Mouse (Mus musculus) left cerebral cortex, adult 18-20 months (tissue): Measurements from ENCODE around the gene Gatc. TPM values are rescaled to one million over a fixed set of nuclear protein-coding genes. Genes with fewer than 3 reads are reported as not detected.
"Not testable (repeated sequence)": the region's sequence is repeated elsewhere in the genome, so short reads cannot be mapped to it uniquely, and the experiment has no call there.

Source experiments
- DNase-seq, 2 experiments: peaks; one replicate each; pipeline ENCODE4 v3.0.0; 2021 to 2022; ENCODE audit warnings: low spot score in 2 of 2, mixed read lengths in 1 of 2
- long read RNA-seq, 2 experiments: library from polyadenylated mRNA; stranded (forward); transcript quantifications; one replicate each; pipeline ENCODE4 v2.0.0; 2021
- total RNA-seq, 2 experiments: library from RNA; stranded (reverse); gene quantifications; 2 replicates each; pipeline ENCODE4 v1.2.3; 2021

Gatc gene
- total RNA-seq: 10 to 100 TPM; 18.4 to 20.5 TPM
- long read RNA-seq, experiment 1, transcript Gatc-201 (3 exons, 1,797 nt): major isoform, 29 of 34 reads
- long read RNA-seq, experiment 1, partial matches to known transcripts: 1 of 34 reads
- long read RNA-seq, experiment 1, other reads (novel, unspliced or antisense): 4 of 34 reads
- long read RNA-seq, experiment 2, transcript Gatc-201 (3 exons, 1,797 nt): major isoform, 8 of 9 reads
- long read RNA-seq, experiment 2, partial matches to known transcripts: 1 of 9 reads
- long read RNA-seq, experiment 2, other reads (novel, unspliced or antisense): 0 of 9 reads

DNA sequence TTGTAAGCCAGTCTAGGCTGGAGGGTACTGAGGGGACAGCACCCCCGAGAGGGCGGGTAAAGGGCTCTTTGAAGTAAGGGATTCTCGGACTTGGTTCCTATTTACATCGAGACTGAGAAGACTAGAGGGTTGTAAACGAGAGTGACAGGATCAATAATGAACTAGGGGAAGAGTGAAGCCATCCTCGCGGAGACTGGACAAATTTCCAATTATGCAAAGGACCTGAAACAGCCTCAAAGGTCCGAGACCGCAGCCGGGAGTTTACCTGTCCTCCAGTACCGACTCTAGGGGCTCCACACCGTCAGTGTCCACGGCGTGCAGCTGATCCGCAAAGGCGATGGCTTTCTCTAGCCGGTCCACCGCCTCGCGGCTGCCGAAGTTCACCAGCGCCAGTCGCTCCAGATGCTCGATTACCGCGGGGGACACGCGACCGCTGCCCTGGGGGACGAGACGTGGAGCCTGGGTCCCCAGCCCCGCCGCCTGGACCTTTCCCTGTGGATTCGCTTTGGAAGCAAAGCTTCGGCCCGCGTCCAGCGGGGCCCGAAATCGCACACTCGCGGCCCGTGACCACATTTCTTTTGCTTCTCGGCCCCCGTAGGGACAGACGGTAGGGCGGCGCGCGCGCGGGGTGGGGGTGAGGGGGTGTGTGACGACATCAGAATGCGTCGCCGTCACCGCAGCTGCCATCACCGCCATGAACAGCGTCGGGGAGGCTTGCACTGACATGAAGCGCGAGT, at the start of gene Gatc, which contains the start of gene Triap1:
Gene Gatc, minus strand, starts transcription at position 602 of the 737 bp plus-strand sequence.
Gene Triap1, plus strand, starts transcription at position 649 of the 737 bp plus-strand sequence.
- DNase-seq: peak; percentile 89 to 90

DNA sequence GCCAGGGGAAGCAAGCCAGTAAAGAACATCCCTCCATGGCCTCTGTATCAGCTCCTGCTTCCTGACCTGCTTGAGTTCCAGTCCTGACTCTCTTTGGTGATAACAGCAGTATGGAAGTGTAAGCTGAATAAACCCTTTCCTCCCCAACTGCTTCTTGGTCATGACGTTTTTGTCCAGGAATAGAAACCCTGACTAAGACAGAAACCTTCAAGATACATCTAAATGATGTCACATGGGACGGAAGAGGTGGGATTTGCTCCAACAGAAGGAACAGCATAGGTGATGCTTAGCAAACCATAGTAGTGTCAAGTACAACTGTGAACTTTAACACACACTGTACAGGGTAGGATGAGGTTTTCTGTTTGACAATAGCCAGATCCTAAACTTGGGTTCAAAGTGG, 37.9 kb upstream of the Gatc start:
- not testable (repeated sequence) for DNase-seq

DNA sequence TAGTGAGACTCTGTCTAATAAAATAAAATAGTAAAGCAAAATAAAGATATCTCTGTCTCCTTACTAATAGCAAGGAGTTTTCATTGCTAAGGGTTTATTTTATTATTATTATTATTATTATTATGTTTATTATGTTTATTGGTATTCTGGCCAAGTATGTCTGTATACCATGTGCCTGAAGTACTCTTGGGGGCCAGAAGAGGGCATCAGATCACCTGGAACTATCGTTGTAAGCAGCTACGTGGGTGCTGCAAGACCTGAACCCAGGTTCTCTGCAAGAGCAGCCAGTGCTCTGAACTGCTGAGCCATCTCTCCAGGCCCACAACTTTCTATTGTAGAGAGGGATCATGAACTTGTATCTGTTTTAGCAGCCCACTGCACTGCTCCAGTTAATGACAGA, 34.5 kb upstream of the Gatc start:
- DNase-seq: no peak

DNA sequence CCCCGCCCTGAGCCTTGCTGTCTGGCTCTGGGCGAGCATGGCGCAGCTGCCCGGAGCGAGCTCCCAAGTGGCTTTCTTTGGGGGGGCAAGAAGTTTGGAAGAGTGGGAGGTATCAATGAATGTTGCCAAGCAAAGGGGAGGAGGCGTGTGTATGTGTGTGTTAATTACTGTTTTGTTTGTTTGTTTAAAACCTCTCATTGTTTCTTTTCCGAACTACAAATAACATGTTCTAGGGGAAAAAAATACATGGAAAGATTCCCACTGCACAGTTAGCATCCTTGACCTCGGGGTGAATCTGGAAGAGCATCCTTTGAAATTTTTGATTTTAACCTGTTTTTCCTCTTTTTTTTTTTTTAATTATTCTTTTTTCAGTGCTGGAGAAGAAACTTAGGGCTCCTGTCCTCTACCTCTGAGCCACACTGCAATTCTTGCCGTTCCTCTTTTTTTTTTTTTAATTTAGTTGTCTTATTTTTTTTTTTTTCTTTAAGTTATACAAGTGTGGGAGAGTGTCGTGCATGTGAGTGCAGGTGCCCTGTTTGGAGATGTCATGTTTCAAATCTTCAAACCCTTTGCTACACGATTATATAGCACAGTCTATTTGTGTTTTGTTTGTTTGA, 33.3 kb upstream of the Gatc start:
- no peak for DNase-seq

DNA sequence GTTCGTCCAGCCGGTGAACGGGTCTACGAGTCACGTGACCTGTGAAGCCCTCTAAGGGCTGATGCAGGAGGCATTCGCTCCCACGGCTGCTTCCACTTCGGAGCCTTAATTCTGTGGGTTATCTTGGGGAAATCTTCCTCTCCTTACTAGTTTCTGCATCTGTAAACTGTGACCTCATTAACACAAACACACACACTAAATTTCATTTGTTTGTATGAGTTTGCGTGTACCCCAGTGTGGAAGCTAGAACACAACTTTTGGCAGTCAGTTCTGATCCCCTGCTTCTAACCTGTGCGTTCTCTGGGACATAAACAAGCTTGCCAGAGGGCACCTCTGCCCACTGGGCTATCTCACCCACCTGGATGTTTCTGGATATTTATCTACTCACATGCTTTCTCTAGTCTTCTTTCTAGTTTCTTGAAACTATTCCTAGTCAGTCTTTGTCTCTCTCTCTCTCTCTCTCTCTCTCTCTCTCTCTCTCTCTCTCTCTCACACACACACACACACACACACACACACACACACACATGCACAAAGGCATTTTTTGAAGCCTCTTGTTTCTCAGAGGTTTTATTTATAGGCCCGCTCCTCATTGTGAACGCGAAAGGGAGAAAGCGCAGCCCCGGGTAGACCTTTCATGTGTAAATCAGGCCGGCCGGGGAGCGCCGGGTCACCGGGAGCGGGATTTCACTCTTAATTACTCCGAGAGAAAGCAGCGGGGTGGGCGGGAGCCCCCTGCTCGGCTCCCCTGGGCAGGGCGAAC, 32.6 kb upstream of the Gatc start:
- no peak for DNase-seq

DNA sequence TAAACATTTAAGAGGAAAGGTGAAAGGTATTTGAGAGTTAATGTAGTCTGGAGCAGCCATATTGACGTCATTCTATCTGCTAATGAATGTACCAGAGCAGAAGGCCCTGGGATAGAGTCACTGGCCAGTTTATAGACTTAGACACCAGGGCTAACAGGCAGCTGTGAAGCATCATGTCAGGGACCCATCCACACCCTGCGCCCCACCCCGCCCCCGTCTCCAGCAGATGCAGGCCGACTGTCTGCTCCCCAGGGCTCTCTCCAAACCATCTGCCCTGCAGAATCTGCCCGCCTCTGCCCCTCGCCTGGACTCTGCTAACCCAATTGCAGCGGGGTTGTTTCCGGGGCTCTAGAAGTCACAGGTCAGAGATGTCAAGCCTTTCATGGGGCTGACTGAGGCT, 30.8 kb upstream of the Gatc start:
- no peak for DNase-seq

DNA sequence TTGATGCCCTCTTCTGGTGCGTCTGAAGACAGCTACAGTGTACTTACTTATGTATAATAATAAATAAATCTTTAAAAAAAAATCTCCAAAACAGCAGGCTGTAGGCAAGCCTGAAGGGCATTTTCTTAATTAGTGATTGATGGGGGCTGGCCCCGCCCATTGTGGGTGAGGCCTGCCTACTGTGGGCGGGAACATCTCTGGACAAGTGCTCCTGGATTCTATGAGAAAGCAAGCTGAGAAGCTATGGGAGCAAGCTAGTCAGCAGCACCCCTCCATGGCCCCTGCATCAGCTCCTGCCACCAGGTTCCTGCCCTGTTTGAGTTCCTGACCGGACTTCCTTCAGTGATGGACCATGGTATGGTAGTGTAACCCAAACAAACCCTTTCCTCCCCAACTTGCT, 23.8 kb upstream of the Gatc start:
- DNase-seq: no peak

DNA sequence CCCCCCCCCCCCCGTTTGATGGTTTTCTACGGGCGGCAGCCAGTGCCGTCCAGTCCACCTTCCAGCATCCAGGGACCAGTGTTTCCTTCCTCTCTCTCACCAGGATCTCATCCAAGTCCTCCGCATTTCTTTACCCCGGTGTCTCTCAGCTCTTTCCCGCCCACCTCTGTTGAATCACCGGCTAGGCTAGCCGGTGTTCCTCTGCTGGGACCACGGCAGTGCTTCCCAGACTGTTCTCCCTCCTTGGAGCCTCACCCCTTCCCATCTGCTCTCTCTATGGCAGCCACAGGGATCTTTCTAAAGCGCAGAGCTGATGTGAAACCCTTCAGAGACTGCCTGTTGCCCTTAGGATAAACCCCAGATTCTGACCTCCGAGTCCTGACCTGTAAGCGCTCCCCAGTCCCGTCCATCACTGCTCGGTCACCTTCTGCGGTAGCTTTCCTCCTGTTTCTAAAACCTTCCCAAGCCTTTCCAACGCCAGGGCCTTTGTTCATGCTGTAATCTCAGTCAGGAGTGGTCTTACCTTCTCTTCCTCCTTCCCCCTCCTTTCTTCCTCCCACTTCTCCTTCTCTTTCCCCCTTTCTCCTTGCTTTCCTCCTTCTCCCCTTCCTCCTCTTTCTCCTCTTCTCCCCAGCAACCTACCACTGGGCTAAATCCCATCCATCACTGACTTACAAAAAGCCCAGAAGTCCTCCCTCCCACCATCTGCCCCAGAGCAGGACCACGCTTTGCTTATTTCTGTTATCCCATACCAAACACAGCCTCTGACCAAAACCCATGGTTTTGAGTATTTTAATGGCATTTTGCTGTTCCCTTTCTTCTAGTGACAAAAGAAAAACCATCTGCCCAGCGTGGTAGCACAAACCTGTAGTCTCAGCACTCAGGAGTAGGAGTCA, 22.1 kb upstream of the Gatc start:
- peak; percentile 62 to 83 for DNase-seq

DNA sequence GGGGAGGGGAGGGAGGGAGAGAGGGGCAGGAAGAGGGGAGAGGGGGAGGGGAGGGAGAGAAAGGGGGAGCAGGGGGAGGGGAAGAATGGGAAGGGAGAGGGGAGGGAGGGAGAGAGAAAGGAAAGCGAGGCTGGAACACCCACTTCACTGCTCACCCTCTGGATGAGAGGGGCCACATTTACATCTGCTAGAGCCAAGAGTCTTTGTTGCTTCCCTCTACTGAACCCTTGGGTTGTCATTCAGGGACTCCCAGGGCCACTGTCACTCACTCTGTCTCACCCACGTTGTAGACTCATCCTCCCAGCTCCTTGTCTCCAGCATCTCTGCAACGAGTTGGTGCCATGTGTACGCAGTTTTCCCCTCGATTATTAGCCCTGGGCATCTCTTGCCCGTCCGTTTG, 21.2 kb upstream of the Gatc start:
- DNase-seq: no peak

DNA sequence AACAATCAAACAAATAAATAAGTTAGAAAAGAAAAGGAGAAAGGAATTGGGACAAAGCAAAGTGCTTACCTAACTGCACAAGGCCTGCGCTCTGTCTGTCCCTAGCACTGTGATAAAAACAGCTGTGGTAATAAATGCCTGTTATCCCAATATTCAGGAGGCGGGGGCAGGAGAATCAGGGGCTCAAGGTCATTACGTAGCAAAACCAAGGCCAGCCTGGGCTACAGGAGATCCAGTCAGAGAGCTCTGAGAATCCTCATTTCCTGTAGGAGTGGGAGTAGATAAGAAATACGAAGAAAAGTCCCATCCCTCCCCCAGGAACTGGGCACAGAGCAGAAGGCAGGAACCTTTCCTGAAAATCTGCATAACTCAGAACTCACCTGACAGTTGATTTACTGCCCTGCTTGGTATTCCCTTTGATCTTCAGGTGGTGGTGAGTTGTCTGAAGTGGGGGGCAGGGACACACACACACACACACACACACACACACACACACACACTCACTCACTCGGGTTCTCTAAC, 18.9 kb upstream of the Gatc start:
- no peak for DNase-seq

DNA sequence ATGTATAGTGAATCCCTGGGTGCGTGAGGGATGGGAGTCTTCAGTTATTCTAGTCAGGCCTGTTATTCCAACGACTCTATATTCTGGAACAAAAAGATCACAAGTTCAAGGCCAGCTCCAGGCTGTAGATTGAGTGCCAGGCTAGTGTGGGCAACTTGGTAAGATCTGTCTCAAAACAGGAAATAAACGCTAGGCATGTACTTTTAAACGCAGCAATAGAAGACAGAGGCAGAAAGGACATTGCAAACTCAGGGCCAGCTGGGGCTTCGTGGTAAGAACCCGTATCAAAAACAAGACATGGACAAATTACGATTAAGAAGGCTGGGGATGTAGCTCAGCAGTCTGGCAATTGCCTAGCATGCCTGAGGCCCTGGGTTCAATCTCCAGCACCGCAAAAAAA, 18.5 kb upstream of the Gatc start:
- no peak for DNase-seq

DNA sequence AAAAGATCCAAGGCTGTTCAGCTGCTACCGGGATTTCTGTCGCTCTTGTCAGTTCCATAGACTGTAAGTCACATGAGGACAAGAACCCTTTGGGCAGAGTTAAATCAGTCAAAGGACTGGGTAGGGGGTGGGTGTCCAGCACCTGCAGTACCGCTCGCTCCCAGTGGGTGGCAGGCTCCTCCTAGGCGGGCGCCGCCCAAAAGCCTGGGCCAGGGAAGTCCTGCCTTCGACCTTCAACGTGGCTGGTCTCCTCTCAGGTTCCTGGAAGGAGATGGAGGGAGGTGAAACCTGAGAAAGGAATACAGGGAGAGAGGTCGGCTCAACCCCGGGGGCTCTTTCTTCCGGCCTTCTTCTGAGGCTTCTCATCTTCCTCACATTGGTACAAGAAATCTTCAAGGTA, 17.9 kb upstream of the Gatc start:
- peak; percentile 85 to 92 for DNase-seq

DNA sequence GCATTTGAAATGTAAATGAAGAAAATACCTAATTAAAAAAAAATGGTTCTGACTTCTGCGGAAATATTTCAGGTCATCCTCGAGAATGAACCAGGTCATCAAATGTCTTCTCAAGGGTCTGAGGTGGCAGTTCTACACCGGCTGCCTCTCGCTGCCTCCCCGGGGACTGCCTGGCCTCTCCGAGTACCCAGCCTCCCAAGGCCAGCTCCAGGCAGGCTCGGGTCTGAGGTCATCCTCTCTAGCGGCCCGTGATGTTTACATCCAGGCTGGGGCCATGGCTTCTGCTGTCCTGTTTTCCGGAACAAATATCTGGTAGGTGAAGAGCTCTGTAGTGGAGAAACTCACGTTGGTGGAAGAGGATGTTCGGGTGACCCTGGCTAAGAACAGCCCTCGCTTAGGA, 14.1 kb upstream of the Gatc start:
- no peak for DNase-seq

DNA sequence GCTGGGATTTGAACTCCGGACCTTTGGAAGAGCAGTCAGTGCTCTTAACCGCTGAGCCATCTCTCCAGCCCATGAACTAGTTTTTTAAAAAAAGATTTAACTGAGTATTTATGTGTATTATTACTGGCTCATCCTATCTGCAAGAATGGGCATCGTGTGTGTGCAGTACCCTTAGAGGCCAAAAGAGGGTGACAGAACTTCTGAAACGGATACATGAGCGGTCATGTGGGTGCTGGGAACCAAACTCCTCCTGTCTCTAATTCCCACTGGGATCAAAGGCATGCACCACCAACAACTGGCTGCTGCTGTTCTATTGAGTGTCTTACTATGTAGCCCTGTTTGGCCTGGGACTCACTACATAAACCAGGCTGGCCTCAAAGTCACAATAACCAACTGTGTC, 10.4 kb upstream of the Gatc start:
- DNase-seq: no peak

DNA sequence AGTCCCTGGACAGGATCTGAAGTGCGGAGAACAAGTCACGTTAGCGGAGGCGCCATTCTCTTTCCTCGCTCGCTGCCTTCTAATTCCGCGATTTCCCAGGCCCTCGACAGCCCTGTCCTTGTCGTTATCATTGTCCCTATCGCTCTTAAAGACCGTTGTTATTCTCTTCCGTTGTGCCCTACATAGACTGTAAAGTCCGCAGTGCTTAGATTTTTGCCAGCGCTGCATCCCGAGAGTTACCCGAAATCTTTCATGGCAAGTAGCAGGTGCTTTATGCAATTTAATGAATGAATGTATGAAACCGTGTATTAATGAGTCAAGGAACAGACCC, 8.2 kb upstream of the Gatc start:
- no peak for DNase-seq

DNA sequence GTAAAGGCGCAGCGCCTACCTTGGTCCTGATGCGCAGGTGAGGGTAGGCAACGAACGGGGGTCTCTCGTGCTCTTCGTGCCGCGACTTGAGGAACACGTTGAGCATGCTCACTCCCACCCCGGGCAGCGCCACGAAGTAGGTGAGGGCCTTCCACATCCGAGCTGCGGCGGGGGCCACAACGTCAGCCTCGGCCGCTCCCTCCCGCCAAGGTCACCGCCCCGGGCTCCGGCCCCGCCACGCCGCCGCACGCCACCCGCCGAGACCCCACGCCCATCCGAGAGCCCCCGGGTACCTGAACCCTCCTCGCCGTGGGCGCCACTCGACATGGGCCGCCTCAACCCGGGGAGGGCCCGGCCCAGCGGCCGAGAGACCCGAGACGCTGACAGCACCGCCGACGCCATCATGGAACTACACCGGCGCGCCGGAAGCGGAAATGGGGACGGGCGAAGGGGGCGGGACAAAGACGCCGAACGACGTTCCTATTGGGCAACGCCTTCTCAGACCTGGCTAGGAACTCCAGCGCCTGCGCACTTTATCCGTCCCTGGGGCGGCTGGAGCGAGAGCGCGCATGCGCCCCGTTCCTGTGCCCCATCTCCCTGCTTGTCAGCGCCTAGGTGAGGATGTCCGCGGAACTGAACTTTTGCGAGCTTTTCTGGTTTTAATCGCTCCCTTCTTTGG, 7.7 kb upstream of the Gatc start, which contains the start of gene Cox6a1:
Gene Cox6a1, minus strand, starts transcription at position 436 of the 679 bp plus-strand sequence.
- peak; percentile 99 for DNase-seq

DNA sequence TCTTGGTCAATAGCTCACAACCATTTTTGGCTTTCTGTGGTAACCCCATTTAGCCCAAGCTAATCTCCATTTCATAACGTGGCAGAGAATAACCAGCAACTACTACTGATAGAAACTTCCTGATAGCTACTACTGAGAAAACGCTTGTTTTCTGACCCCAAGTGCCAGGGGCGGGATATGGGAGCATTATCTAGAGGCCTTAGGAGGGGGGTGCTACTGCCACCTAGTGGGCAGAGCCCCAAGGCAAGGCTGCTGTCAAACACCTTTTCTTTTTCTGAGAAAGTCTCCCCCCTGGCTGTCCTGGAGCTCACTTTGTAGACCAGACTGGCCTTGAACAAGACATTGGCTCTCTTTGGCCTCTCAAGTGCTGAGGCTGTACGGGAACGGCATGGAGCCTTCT, 6.6 kb upstream of the Gatc start:
- peak; percentile 74 to 77 for DNase-seq

DNA sequence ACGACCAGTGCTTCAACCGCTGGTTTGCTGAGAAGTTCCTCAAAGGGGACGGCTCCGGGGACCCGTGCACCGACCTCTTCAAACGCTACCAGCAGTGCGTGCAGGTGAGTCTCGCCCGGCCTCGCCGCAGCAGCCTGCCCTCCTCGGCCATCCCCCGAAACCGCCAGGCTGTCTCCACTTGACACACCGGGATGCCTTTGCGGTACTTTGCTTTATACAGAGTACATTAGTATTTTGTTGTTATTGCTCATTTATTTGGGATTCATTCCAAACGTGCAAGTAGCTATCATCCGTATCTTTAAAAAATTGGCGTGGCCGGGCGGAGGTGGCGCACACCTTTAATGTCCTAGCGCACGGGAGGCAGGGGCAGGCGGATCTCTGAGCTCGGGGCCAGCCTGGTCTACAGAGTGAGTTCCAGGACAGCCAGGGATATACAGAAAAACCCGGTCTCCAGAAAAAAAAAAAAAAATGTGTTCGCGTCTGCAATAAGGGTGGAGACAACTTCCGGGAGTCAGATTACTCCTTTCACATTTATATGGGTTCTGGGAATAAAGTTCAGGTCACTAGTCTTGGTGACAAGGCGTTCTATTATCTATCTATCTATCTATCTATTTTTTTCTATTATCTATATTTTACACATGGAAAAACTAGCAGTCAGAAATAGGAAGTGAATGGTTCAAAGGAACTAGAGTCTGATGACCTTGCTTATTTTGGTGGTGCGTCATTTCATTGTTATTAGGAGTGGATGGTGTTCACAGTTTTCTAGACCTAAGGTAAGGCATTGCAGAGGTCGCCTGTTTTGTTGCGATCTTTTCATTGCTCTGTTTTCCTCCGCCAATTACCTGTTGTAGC, 562 bp upstream of the Gatc start:
- no peak for DNase-seq

DNA sequence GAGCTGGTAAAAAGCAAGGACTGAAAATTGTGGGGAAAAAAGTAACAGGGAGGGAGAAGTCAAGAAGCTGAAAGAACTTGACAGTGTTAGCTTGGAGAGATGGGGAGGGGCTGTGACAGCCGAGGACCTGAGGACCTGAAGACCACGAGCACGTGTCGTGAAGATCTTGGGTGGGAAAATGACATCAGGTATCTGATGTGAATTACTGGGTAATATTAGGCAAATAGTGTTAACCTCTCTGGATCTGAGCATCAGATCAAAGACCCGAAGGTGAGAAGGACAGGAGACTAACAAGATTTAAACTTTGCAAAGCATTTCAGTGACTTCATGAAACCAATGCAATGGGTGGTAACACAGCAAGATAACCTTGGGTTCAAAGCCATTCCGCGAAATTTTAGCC, 971 bp downstream of the Gatc start:
- DNase-seq: no peak
